In the genomic region with DNA sequence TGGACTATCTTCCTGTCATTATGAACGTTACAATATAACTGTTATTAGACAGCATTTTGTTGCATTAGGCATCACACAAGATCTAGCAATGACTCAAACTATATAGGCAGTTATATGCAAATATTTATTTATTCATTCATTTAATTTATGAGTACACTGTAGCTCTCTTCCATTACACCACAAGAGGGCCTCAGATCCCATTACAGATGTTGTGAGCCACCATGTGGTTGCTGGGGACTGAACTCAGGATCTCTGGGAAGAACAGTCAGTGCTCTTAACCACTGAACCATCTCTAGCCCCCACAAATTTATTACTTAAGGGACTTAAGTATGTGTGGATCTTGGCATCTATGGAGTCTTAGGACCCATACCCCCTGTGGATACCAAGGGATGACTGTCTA, we compare ENCODE assay signal across 14 mouse cellular contexts. TPM values are rescaled to one million over a fixed set of nuclear protein-coding genes. Genes with fewer than 3 reads are reported as not detected.
DNase-seq lines count a peak whose midpoint lies in the region; ATAC-seq and TF ChIP-seq lines count a peak whose summit lies in the region.
"Had no signal": no experiment of that assay in that cellular context is flagged by ENCODE, and none has a peak within 500 bp of the region (broad histone marks: within the 10 kb centered on the region; RNA-seq: fewer than 3 reads in every experiment).

No protein-coding gene starts in this region.

- H3K27ac ChIP-seq in kidney, adult 2 months (ENCODE audit: insufficient read depth, low read depth, low read length) = no peak overlapping the region

- peak; percentile 26 for DNase-seq in kidney, adult 2 months
- DNase-seq in kidney, postnatal 25 days = no peak
- peak; percentile 42 for DNase-seq in lung, postnatal 36 days
- DNase-seq in lung, postnatal 14 days = no peak
- DNase-seq in MEL-GATA-1-ER (ENCODE audit: extremely low read depth, low read depth) = peak; percentile 1
- peak; percentile 13 for DNase-seq in splenic B cell, adult 2 months (ENCODE audit: low read depth, low spot score)
- DNase-seq in layer of hippocampus, adult 9-11 months = no peak
- DNase-seq: cerebellum, adult 8-10 months; kidney, adult 11 months; left cerebral cortex, postnatal 4 days; right cerebral cortex, adult 18-20 months had no signal

- no peaks in the 10 kb centered on the region for H3K27me3 ChIP-seq in kidney, adult 2 months (replicated peaks; ENCODE audit: control insufficient read depth, insufficient read depth, low read length)
- H3K27me3 ChIP-seq in splenic B cell, adult 2 months (ENCODE audit: control insufficient read depth, insufficient read depth, low read length, poor library complexity, severe bottlenecking) = no peaks in the 10 kb centered on the region

- H3K4me3 ChIP-seq in kidney, adult 2 months (ENCODE audit: insufficient read depth, low read depth, low read length) = no peak overlapping the region

- peak; percentile 38 for TF ChIP-seq CTCF in kidney, adult 2 months (conservative IDR thresholded peaks at IDR 0.05; ENCODE audit: insufficient read depth, insufficient read length, low read depth, low read length)

- no peak for ATAC-seq in megakaryocyte progenitor cell, adult 5-6 weeks (replicated peaks; ENCODE audit: poor library complexity)

- H3K36me3 ChIP-seq in kidney, adult 2 months (ENCODE audit: control insufficient read depth, insufficient read depth, low read length) = no peaks in the 10 kb centered on the region
- H3K36me3 ChIP-seq in splenic B cell, adult 2 months (ENCODE audit: control insufficient read depth, insufficient read depth, low read length, poor library complexity, severe bottlenecking) = 0 out of 2 replicates have a peak, but pooled peaks cover 2% of the 10 kb centered on the region

- TF ChIP-seq POLR2A in kidney, adult 2 months (IDR thresholded peaks at IDR 0.05; ENCODE audit: low read depth, low read length) = no peak

- WGBS in kidney, adult 2 months = 77% methylated on average over 1 of the region's 1 CpGs

- no peaks in the 10 kb centered on the region for H3K4me1 ChIP-seq in kidney, adult 2 months (ENCODE audit: control insufficient read depth, insufficient read depth, low read length)

RNA-seq across cellular contexts. Expression of a gene that starts 26.1 kb away (rescaled TPM):
- 55.8 and 74.0 TPM in 2 replicates for polyA plus RNA-seq in kidney, adult 2 months (2012; rRNA removed)
- total RNA-seq in megakaryocyte progenitor cell, adult 5-6 weeks (2015) = 0.12 and 0.17 TPM in 2 replicates
- total RNA-seq in megakaryocyte progenitor cell, adult 5-6 weeks (2017) = not detected in 2 replicates
- total RNA-seq: left cerebral cortex, postnatal 4 days; monocyte, adult 5-6 weeks; neutrophil, adult 5-6 weeks had no signal

Comparison
In these comparisons a context has a peak if more than half of its experiments do, and no peak if none do; other contexts are left out.
1. DNase-seq: peak in kidney, adult 2 months (single experiment), lung, postnatal 36 days (single experiment), MEL-GATA-1-ER (single experiment) and splenic B cell, adult 2 months (single experiment); none in kidney, postnatal 25 days (0 of 2), lung, postnatal 14 days (single experiment) and layer of hippocampus, adult 9-11 months (single experiment).